Mouse (Mus musculus) cerebellum, postnatal 4 days (tissue): ENCODE results near the gene Grm1.

Experiments used
- DNase-seq, 2 experiments: peaks; one replicate each; pipeline ENCODE4 v3.0.0; 2022; ENCODE audit warnings: low spot score in 2 of 2, mixed read lengths in 1 of 2

Gene Grm1

GRCm38 (mm10) chr10:10964490-10965150, 117.5 kb downstream of the Grm1 start:
- no peak for DNase-seq

GRCm38 (mm10) chr10:10950557-10950956, 131.6 kb downstream of the Grm1 start:
- no peak for DNase-seq

- DNase-seq, result no peak
Observed at GRCm38 (mm10) chr10:10949172-10949571, 133.0 kb downstream of the Grm1 start.

DNA sequence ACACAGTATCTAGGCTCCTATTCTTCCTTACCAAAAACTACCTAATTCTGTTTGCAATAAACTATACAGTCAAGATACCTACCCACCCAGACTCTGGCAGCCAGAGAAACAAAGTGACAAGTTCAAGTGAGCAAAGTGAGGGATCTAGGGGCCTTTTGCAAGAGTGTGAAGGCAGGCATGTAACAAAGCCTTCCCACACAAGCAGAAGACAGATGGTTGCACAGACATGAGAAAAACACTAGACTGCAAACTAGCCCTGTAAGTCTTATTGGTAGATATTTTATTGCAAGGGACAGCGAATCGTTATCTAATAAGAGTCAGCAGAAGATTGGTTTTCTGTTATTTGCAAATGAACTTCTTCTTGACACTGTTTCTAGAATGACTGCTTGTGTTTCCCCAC, 134.6 kb downstream of the Grm1 start:
- DNase-seq, result no peak

GRCm38 (mm10) chr10:10944003-10944402, 138.2 kb downstream of the Grm1 start:
- DNase-seq, result no peak

DNA sequence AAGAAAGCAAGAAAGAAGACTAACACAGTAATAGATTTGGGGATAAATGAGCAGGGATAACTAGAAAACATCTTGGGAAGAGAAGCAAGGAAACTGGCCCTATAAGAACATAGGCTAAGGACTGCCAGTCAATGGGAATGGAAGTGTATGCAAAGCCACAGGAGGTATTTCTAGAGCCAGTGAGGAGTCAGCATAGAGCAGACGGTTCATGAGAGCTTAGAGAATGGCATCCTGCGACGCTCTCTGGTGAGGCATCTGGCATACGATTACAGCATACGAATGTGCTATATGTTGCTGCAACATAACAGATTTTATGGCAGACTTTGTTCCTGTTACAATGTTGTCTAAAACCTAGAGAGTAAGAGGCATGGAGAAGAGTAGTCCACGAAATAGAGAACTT, 139.9 kb downstream of the Grm1 start:
- no peak for DNase-seq

GRCm38 (mm10) chr10:10935806-10936205, 146.3 kb downstream of the Grm1 start:
- DNase-seq, result no peak

GRCm38 (mm10) chr10:10929672-10930071, 152.5 kb downstream of the Grm1 start:
- DNase-seq, result no peak

DNA sequence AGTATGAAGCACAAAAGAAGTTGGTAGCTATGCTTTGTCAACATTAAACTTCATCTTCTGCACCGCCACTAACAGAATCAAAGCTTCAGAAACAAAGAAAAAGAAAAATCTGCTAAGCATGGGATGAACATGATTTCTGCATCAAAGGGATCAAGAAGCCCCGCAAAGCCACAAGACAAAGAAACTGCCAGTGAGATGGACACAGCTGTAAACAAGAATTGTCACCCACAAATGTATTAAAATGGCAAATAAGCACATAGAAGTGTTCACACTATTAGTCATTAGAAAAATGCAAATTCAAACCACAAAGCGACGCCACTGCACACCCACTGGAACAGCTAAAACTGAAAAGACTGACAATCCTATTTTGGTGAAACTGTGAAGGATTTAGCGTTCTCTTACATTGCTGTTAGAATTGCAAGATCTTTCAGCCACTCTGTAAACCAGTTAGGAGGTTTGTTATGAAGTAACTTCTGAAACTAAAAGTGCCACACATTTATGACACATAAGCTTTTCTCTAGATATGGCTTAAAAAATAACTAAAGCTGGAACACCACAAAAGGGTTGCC, 153.3 kb downstream of the Grm1 start:
- DNase-seq, result no peak

- DNase-seq, result no peak
Observed at GRCm38 (mm10) chr10:10917857-10918399, 164.2 kb downstream of the Grm1 start.

DNA sequence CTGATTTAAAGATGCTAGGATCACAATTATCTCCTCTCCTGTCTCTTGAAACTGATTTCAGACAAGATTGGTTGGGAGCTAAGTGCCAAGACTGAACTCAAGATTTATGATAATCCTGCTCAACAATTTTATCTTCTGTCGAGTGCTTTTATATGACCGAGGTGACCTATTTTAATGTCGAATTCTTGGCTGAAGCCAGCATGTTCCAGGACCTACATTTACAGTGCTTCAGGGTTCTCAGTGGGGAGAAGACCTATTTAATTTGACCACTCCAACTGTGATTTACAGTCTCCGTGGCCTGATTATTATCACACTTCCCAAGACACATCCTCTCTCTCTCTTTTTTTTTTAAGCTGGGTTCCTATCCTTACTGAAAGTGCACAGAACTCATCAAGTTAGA, 168.5 kb downstream of the Grm1 start:
- DNase-seq, result no peak

DNA sequence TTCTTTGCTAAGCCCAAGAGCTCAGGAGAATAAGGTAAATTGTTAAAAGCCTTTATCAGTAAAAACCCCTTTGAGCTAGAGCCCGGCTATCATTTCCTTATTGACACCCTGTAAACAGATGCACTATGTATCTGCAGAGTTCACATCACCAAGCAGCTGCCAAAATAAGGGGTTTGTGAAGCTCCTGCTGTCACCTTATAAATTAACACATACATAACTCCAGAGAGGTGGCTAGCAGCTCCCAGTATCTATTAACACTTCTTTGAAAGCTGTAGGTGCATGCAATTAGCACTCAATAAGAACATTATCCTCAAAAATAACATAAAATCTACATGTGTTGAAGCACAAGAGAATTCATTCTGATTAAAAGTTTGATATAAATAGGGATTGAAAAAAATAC, 191.9 kb downstream of the Grm1 start:
- no peak for DNase-seq

DNA sequence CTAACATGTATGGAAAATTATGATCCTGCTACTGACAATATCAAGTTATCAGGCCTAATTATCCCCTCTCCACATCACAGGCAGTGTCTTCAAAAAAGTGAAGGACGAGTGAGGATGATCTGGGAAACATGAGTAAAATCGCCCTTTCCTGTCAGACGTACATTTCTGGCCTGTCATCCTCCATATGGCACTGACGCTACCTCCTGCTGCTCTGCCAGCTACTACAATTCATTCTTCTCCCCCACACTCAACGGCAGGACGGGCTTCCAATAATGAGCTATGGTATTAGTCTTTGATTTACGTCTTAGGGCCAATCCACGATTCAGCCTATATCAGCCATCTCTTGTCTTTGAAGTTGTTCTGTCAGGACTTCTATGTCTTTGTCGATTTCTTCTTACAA, 193.6 kb downstream of the Grm1 start:
- DNase-seq, result no peak

DNA sequence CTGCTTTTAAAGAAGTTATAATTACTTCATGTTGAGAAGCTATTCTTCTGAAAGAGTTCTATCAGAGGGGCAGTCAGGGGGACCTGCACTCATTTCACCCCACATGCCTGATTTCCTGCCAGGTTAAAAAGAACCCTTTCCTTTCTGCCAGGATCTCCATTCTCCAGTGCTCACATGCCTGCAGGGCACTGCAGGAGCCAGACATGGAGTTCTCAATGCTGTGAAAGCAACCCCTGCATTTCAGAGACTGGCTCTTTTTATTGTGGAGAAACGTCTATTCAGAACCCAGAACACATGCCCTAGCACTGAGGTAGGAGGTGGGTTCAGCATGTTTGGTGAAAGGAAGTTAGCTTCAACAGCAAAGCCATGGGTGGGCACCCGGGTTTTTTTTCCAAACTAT, 197.2 kb downstream of the Grm1 start:
- no peak for DNase-seq

- no peak for DNase-seq
Observed at GRCm38 (mm10) chr10:10872142-10872541, 210.0 kb downstream of the Grm1 start.

GRCm38 (mm10) chr10:10870271-10870670, 211.9 kb downstream of the Grm1 start:
- DNase-seq, result no peak

DNA sequence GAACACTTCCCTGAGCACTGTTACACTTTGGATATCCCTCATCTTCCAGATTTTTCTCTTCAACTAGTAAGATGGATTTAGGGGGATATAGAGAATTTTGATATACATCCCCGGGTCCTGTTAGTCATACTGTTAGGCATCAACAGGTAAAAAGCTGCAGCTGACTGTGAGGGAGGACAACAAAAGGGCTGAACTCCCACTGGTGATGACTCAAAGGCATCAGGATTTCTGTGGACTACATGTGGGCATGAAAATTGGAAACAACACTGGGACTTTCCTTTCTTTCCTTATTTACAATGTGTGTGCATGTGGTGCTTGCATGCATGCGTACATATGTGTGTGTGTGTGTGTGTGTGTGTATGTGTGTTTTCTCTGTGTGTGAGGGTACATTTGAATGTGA, 215.9 kb downstream of the Grm1 start:
- DNase-seq, result no peak

- no peak for DNase-seq
Observed at GRCm38 (mm10) chr10:10864759-10865158, 217.4 kb downstream of the Grm1 start.

DNA sequence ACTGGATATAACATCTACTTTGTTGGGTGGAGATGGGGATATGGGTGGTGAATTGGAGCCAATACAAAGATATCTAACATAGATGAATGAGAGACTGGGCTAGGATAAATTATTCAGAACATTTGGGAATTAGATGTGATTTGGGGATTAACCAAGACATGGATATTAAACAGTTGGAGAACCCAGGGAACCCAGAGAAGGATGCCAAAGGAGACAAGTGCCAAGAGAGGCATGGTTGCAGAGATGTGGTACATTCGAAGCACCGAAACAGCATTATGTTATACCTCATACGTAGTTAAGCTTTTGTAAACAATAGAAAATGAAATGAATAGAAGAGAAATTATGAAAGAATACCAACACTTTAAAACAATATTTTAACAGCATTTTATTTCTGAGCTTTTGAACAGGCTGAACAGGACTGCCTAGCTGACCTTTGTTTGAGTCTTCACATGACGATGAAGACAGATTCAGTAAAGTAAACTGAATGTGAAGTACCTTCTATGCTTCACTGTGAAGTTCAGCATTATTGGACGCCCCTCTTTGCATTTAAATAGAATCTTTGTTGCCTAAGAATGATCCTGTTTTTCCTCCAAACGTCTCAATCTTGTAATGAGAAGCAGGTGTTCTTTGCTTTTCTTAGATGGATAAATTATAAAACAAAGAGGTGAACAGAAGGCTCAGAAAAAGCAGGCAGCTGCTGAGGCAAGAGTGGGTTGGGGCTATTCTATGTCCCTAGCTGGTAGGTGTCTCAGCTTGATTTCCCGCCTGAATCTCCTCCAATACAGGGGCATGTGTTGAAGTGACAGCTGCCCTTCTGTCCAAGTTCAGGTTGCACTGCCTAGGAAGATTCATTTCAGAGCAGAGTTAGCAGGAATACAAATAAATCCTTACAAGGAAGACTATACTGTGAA, 234.5 kb downstream of the Grm1 start:
- peak in 1 of 2 experiments; percentile 21 for DNase-seq

GRCm38 (mm10) chr10:10845059-10845685, 237.0 kb downstream of the Grm1 start:
- no peak for DNase-seq

DNA sequence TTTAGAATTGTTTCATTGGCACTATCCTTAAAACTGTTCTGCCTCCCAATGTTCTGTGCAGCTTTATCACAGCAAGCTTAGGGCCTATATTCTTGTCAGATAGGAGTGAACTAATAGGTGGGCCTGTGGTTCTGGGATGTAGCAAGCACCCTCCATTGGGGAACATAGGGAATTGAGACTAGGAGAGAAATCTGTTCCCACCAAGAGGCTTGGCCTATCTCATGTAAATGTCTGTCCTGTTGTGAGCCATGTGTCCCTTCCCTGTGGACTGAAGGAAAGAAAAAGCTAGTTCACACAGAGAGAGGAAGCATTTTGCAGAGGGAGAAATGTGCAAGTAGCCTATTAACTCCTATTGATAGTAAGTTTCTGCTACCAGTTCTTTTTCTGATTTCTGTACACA, 246.8 kb downstream of the Grm1 start:
- no peak for DNase-seq

GRCm38 (mm10) chr10:10834828-10835227, 247.3 kb downstream of the Grm1 start:
- DNase-seq, result no peak
